Mouse (Mus musculus) heart, adult 2 months (tissue): ENCODE data around the gene Itga1.

Experiments
- EP300 ChIP-seq: fragments of 200-500 bp; IDR thresholded peaks from 2 replicates; pipeline ENCODE4 v1.6.1; 2011; ENCODE audit warnings: low read depth, low read length, control low read depth; ENCODE audit not compliant: insufficient read depth
- POLR2A ChIP-seq: fragments of 200-500 bp; IDR thresholded peaks from 2 replicates; pipeline ENCODE4 v1.6.1; 2011; ENCODE audit warnings: mild to moderate bottlenecking, low read depth, low read length, control low read depth; ENCODE audit not compliant: insufficient read depth

DNA sequence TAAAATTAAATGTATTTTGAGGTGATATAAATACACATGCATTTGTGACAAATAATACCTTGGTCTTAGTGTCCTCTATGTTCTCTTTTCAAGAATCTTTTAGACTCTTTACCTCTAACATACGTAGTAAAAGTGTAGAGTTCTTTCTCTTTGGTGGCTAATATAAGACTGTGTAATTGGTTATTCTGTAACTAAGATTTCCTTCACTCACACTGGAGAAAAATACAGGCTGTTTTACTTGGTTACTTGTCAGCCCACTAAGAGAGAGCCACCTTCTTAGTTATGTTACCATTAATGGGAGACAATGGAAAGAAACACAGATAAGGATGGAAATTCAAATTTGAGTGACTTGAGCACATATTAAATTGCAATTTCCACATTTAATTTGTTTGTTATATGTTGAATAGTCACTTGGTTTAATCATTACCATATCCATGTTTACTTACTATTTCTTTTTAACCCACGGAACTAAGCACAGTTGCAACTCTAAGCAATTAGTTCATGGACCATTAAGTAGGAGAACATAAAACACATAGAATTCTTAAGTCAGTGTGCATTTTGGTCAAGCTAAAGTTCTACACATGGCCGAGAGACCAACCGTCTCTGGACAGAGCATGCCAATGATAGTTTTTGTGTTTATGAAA, 34.3 kb downstream of the Itga1 start:
- TF ChIP-seq POLR2A (no peak), EP300 (no peak)
